Mouse (Mus musculus): ENCODE results near the gene Pip4k2a. TPM values are rescaled to one million over a fixed set of nuclear protein-coding genes. Genes with fewer than 3 reads are reported as not detected.
A peak's percentile ranks its signal among the peaks of the same experiment; 100 is the strongest.

Gene Pip4k2a
- polyA plus RNA-seq, 1 experiment from 2014 or later, result 12.0 TPM

- no peak for TF ChIP-seq CTCF (IDR thresholded peaks at IDR 0.05; ENCODE audit: low read depth)
- no peak overlapping the region for H3K27ac ChIP-seq (ENCODE audit: low read depth, low read length)
- no peak overlapping the region for H3K9ac ChIP-seq (ENCODE audit: low read depth, low read length)
- no peak for ATAC-seq
- H3K4me3 ChIP-seq (ENCODE audit: low read depth, low read length), result no peak overlapping the region
- H3K4me1 ChIP-seq (replicated peaks; ENCODE audit: control insufficient read depth, insufficient read depth, low read length), result no peaks in the 10 kb centered on the region
- no peaks in the 10 kb centered on the region for H3K9me3 ChIP-seq (ENCODE audit: control insufficient read depth)
- 73% methylated on average over 6 of the region's 6 CpGs for WGBS
- H3K4me2 ChIP-seq (replicated peaks; ENCODE audit: low read depth), result no peak overlapping the region
- H3K27me3 ChIP-seq (replicated peaks; ENCODE audit: control insufficient read depth, insufficient read depth, low read length), result no peaks in the 10 kb centered on the region
- 0 out of 2 replicates have a peak, but pooled peaks cover 3% of the 10 kb centered on the region for H3K36me3 ChIP-seq (ENCODE audit: control insufficient read depth, insufficient read depth)
These were observed 88.2 kb downstream of the Pip4k2a start for GRCm38 (mm10) chr2:18909713-18910112.

- no peak for TF ChIP-seq CTCF (IDR thresholded peaks at IDR 0.05; ENCODE audit: low read depth)
- no peak for ATAC-seq
- 63% methylated on average over 8 of the region's 8 CpGs for WGBS
These were observed 90.7 kb downstream of the Pip4k2a start for GRCm38 (mm10) chr2:18907269-18907668.

GRCm38 (mm10) chr2:18906421-18907084, 91.4 kb downstream of the Pip4k2a start:
- H3K4me1 ChIP-seq (replicated peaks; ENCODE audit: control insufficient read depth, insufficient read depth, low read length), result no peaks in the 10 kb centered on the region
- 0 out of 2 replicates have a peak, but pooled peaks cover 3% of the 10 kb centered on the region for H3K36me3 ChIP-seq (ENCODE audit: control insufficient read depth, insufficient read depth)
- no peak overlapping the region for H3K9ac ChIP-seq (ENCODE audit: low read depth, low read length)
- H3K9me3 ChIP-seq (ENCODE audit: control insufficient read depth), result no peaks in the 10 kb centered on the region
- no peak overlapping the region for H3K4me2 ChIP-seq (replicated peaks; ENCODE audit: low read depth)
- no peaks in the 10 kb centered on the region for H3K27me3 ChIP-seq (replicated peaks; ENCODE audit: control insufficient read depth, insufficient read depth, low read length)
- H3K27ac ChIP-seq (ENCODE audit: low read depth, low read length), result no peak overlapping the region
- H3K4me3 ChIP-seq (ENCODE audit: low read depth, low read length), result no peak overlapping the region
- WGBS, result 83% methylated on average over 2 of the region's 2 CpGs
- peak; percentile 19; the same call in 1 of the 2 replicates for TF ChIP-seq CTCF (IDR thresholded peaks at IDR 0.05; ENCODE audit: low read depth)
- ATAC-seq, result no peak

More at GRCm38 (mm10) chr2:18907269-18907668, 90.7 kb downstream of the Pip4k2a start:
- no peaks in the 10 kb centered on the region for H3K4me1 ChIP-seq (replicated peaks; ENCODE audit: control insufficient read depth, insufficient read depth, low read length)
- no peaks in the 10 kb centered on the region for H3K27me3 ChIP-seq (replicated peaks; ENCODE audit: control insufficient read depth, insufficient read depth, low read length)
- H3K27ac ChIP-seq (ENCODE audit: low read depth, low read length), result no peak overlapping the region
- H3K36me3 ChIP-seq (ENCODE audit: control insufficient read depth, insufficient read depth), result 0 out of 2 replicates have a peak, but pooled peaks cover 3% of the 10 kb centered on the region
- H3K4me3 ChIP-seq (ENCODE audit: low read depth, low read length), result no peak overlapping the region
- H3K9ac ChIP-seq (ENCODE audit: low read depth, low read length), result no peak overlapping the region
- no peaks in the 10 kb centered on the region for H3K9me3 ChIP-seq (ENCODE audit: control insufficient read depth)
- no peak overlapping the region for H3K4me2 ChIP-seq (replicated peaks; ENCODE audit: low read depth)

- no peaks in the 10 kb centered on the region for H3K4me1 ChIP-seq (replicated peaks; ENCODE audit: control insufficient read depth, insufficient read depth, low read length)
- no peaks in the 10 kb centered on the region for H3K9me3 ChIP-seq (ENCODE audit: control insufficient read depth)
- no peak overlapping the region for H3K4me2 ChIP-seq (replicated peaks; ENCODE audit: low read depth)
- no peaks in the 10 kb centered on the region for H3K27me3 ChIP-seq (replicated peaks; ENCODE audit: control insufficient read depth, insufficient read depth, low read length)
- WGBS, result 83% methylated on average over 9 of the region's 9 CpGs
- no peak overlapping the region for H3K4me3 ChIP-seq (ENCODE audit: low read depth, low read length)
- 0 out of 2 replicates have a peak, but pooled peaks cover 3% of the 10 kb centered on the region for H3K36me3 ChIP-seq (ENCODE audit: control insufficient read depth, insufficient read depth)
- TF ChIP-seq CTCF (IDR thresholded peaks at IDR 0.05; ENCODE audit: low read depth), result no peak
- ATAC-seq, result no peak
- H3K27ac ChIP-seq (ENCODE audit: low read depth, low read length), result no peak overlapping the region
- no peak overlapping the region for H3K9ac ChIP-seq (ENCODE audit: low read depth, low read length)
These were observed 94.4 kb downstream of the Pip4k2a start for GRCm38 (mm10) chr2:18903301-18904068.

GRCm38 (mm10) chr2:18901133-18901532, 96.8 kb downstream of the Pip4k2a start:
- Histone ChIP-seq H3K9ac (ENCODE audit: low read depth, low read length) (no peak overlapping the region), H3K36me3 (ENCODE audit: control insufficient read depth, insufficient read depth) (0 out of 2 replicates have a peak, but pooled peaks cover 3% of the 10 kb centered on the region), H3K4me2 (replicated peaks; ENCODE audit: low read depth) (no peak overlapping the region), H3K4me3 (ENCODE audit: low read depth, low read length) (no peak overlapping the region), H3K9me3 (ENCODE audit: control insufficient read depth) (no peaks in the 10 kb centered on the region), H3K27ac (ENCODE audit: low read depth, low read length) (no peak overlapping the region), H3K4me1 (replicated peaks; ENCODE audit: control insufficient read depth, insufficient read depth, low read length) (no peaks in the 10 kb centered on the region), H3K27me3 (replicated peaks; ENCODE audit: control insufficient read depth, insufficient read depth, low read length) (no peaks in the 10 kb centered on the region)
- TF ChIP-seq CTCF (IDR thresholded peaks at IDR 0.05; ENCODE audit: low read depth), result no peak
- no peak for ATAC-seq
- WGBS, result 94% methylated on average over 4 of the region's 4 CpGs

- Histone ChIP-seq H3K9me3 (ENCODE audit: control insufficient read depth) (no peaks in the 10 kb centered on the region), H3K4me3 (ENCODE audit: low read depth, low read length) (no peak overlapping the region), H3K9ac (ENCODE audit: low read depth, low read length) (no peak overlapping the region), H3K36me3 (ENCODE audit: control insufficient read depth, insufficient read depth) (0 out of 2 replicates have a peak, but pooled peaks cover 3% of the 10 kb centered on the region), H3K4me2 (replicated peaks; ENCODE audit: low read depth) (no peak overlapping the region), H3K4me1 (replicated peaks; ENCODE audit: control insufficient read depth, insufficient read depth, low read length) (no peaks in the 10 kb centered on the region), H3K27ac (ENCODE audit: low read depth, low read length) (no peak overlapping the region), H3K27me3 (replicated peaks; ENCODE audit: control insufficient read depth, insufficient read depth, low read length) (no peaks in the 10 kb centered on the region)
- TF ChIP-seq CTCF (IDR thresholded peaks at IDR 0.05; ENCODE audit: low read depth), result peak; percentile 40
- ATAC-seq, result no peak
- WGBS, result 95% methylated on average over 2 of the region's 2 CpGs
These were observed 97.3 kb downstream of the Pip4k2a start for GRCm38 (mm10) chr2:18900635-18901034.

Measured in intestine, postnatal 0 days (tissue).